Mouse (Mus musculus): ENCODE results near the gene Prpf31. TPM values are rescaled to one million over a fixed set of nuclear protein-coding genes. Genes with fewer than 3 reads are reported as not detected.

Prpf31 gene
- polyA plus RNA-seq (2015; fragmentation: Nextera tagmentation; extraction: Ambion mirVana), result 36.9 and 41.4 TPM in 2 replicates

DNA sequence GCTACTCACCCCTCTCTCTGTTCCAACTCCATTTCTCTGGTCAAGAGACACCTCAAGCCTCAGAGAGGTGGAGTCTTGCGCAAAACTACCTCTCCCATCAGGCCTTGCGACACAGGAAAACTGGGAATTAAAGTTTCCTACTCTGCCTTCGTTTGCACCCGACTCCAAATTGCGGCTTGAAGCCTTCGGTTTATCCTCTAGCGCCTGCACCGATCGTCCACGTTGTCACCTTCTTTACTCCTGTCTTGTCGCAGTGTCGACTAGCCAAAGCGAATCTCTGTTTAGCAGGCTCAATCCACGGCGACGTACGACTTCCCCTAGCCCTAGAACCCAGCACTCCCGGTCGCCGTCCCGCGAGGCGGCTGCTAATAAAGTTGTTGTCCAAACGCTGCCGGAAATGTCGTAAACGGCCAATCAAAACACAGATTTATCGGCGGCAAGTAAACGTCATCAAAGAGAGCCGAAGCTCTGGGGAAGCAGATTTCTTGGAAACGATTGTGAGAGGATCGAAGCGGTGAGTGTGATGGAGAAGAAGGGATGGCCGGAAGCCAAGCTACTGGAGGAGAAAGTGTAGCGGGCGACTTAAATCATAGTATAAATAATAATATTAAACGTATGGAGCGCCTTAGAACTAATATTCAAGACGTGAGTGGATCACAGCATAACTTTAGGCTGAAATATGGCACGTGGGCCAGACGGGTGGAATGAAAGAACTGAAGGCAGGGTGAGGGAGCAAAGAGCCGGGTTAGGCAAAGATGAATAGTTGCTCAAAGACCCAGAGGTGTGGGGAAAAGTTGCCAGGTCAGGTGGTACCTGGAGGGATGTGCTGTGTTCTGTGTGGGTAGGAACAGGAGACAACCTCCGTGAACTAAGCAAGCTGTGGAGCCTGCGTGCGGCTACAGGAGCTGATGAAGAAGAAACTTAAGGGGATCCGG lies at the start of gene Prpf31, which contains the start of gene Tfpt:
Gene Prpf31, plus strand, starts transcription at position 443 of the 935 bp plus-strand sequence.
Gene Tfpt, minus strand, starts transcription at position 387 of the 935 bp plus-strand sequence.
- peak; percentile 90 for ATAC-seq (ENCODE audit: low read depth)
- Histone ChIP-seq H3K27me3 (ENCODE audit: control insufficient read depth, insufficient read depth, low read depth, low read length) (no peaks in the 10 kb centered on the region), H3K9me3 (replicated peaks; ENCODE audit: control insufficient read depth, low read length) (no peaks in the 10 kb centered on the region), H3K4me2 (ENCODE audit: low read depth, low read length) (peak within 1 kb of the TSS; percentile 94), H3K27ac (ENCODE audit: low read length) (peak within 1 kb of the TSS; percentile 83), H3K9ac (ENCODE audit: low read depth, low read length) (peak within 1 kb of the TSS; percentile 79), H3K36me3 (ENCODE audit: control insufficient read depth, insufficient read depth) (peaks cover 5% of the 10 kb centered on the region; the same call in 1 of the 2 replicates), H3K4me1 (ENCODE audit: control insufficient read depth, low read depth, low read length) (peaks cover 17% of the 10 kb centered on the region), H3K4me3 (ENCODE audit: low read depth, low read length) (peak within 1 kb of the TSS; percentile 72)
- under 1% methylated on average over 47 of the region's 47 CpGs for WGBS (ENCODE audit: insufficient replicate concordance)

- Histone ChIP-seq H3K27ac (ENCODE audit: low read length) (no peak overlapping the region), H3K4me3 (ENCODE audit: low read depth, low read length) (no peak overlapping the region), H3K4me1 (ENCODE audit: control insufficient read depth, low read depth, low read length) (no peaks in the 10 kb centered on the region), H3K9ac (ENCODE audit: low read depth, low read length) (no peak overlapping the region), H3K36me3 (ENCODE audit: control insufficient read depth, insufficient read depth) (no peaks in the 10 kb centered on the region), H3K4me2 (ENCODE audit: low read depth, low read length) (no peak overlapping the region), H3K27me3 (ENCODE audit: control insufficient read depth, insufficient read depth, low read depth, low read length) (no peaks in the 10 kb centered on the region), H3K9me3 (replicated peaks; ENCODE audit: control insufficient read depth, low read length) (no peaks in the 10 kb centered on the region)
- 38% methylated on average over 2 of the region's 2 CpGs for WGBS (ENCODE audit: insufficient replicate concordance)
- no peak for ATAC-seq (ENCODE audit: low read depth)
Measured at GRCm38 (mm10) chr7:3580029-3580428, 49.8 kb upstream of the Prpf31 start.

DNA sequence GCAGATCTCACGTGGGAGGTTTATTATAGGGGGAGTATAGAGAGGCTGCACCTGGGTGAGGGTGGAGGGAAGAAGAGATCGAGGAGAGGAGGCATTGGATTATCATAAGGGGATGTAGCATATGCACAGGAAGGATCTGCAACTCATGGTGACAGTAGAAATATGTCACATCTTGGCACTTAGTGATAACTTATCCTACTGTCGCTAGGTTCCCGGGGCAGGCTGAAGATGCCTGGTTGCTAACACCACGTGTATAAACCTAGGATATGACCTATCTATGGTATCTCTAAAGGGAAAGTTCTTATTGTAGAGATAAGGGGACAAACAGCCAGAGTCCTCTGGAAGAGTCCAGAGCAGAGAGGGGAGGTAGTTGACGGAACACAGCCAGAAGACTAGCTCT lies 44.0 kb upstream of the Prpf31 start:
- Histone ChIP-seq H3K36me3 (ENCODE audit: control insufficient read depth, insufficient read depth) (no peaks in the 10 kb centered on the region), H3K27me3 (ENCODE audit: control insufficient read depth, insufficient read depth, low read depth, low read length) (no peaks in the 10 kb centered on the region), H3K4me2 (ENCODE audit: low read depth, low read length) (no peak overlapping the region), H3K9me3 (replicated peaks; ENCODE audit: control insufficient read depth, low read length) (no peaks in the 10 kb centered on the region), H3K4me3 (ENCODE audit: low read depth, low read length) (no peak overlapping the region), H3K27ac (ENCODE audit: low read length) (no peak overlapping the region), H3K9ac (ENCODE audit: low read depth, low read length) (no peak overlapping the region), H3K4me1 (ENCODE audit: control insufficient read depth, low read depth, low read length) (no peaks in the 10 kb centered on the region)
- 10% methylated on average over 6 of the region's 6 CpGs for WGBS (ENCODE audit: insufficient replicate concordance)
- ATAC-seq (ENCODE audit: low read depth), result no peak

DNA sequence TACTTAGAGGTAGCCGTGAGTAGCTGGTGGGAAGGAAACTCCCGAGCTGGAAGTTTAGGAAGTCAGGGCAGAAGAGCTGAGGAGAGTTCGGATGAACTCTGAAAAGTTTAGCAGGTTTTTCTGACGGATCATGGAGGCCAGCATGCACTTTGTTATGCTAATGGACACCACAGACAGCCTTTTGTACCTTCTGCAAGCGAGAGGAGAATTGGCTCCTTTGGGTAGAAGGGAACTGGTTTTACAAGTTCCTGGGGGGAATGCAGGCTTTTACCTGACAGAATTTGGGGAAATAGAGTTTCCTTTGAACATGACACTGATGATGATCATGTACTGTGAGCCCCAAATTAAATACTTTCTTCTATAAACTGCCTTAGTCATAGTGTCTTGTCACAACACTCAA lies 43.5 kb upstream of the Prpf31 start:
- H3K27me3 ChIP-seq (ENCODE audit: control insufficient read depth, insufficient read depth, low read depth, low read length), result no peaks in the 10 kb centered on the region
- no peak overlapping the region for H3K9ac ChIP-seq (ENCODE audit: low read depth, low read length)
- no peak overlapping the region for H3K4me3 ChIP-seq (ENCODE audit: low read depth, low read length)
- H3K36me3 ChIP-seq (ENCODE audit: control insufficient read depth, insufficient read depth), result no peaks in the 10 kb centered on the region
- no peak overlapping the region for H3K27ac ChIP-seq (ENCODE audit: low read length)
- H3K4me1 ChIP-seq (ENCODE audit: control insufficient read depth, low read depth, low read length), result no peaks in the 10 kb centered on the region
- no peak for ATAC-seq (ENCODE audit: low read depth)
- no peaks in the 10 kb centered on the region for H3K9me3 ChIP-seq (replicated peaks; ENCODE audit: control insufficient read depth, low read length)
- no peak overlapping the region for H3K4me2 ChIP-seq (ENCODE audit: low read depth, low read length)
- 12% methylated on average over 5 of the region's 5 CpGs for WGBS (ENCODE audit: insufficient replicate concordance)

DNA sequence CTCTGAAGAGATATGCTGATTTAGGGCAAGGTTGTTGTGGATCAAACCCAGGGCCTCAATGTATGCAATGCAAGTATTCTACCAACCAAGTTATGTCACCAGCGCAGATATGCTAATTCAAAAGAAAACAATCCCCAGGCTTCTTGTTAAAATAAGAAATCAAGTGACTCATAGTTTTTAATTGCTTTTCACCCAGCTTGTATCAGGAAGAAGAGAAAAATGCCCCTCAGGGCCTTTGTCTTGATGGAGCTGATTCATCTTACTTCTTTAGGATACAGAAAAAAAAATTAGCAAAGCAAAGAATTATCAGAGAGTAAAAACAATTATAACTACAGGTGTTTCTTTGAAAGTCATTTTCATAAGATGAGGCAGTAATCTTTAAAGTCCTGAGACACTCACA lies 42.5 kb upstream of the Prpf31 start:
- Histone ChIP-seq H3K4me1 (ENCODE audit: control insufficient read depth, low read depth, low read length) (no peaks in the 10 kb centered on the region), H3K9me3 (replicated peaks; ENCODE audit: control insufficient read depth, low read length) (no peaks in the 10 kb centered on the region), H3K9ac (ENCODE audit: low read depth, low read length) (no peak overlapping the region), H3K4me3 (ENCODE audit: low read depth, low read length) (no peak overlapping the region), H3K27ac (ENCODE audit: low read length) (no peak overlapping the region), H3K4me2 (ENCODE audit: low read depth, low read length) (no peak overlapping the region), H3K36me3 (ENCODE audit: control insufficient read depth, insufficient read depth) (no peaks in the 10 kb centered on the region), H3K27me3 (ENCODE audit: control insufficient read depth, insufficient read depth, low read depth, low read length) (no peaks in the 10 kb centered on the region)
- WGBS (ENCODE audit: insufficient replicate concordance), result 65% methylated on average over 1 of the region's 1 CpGs
- ATAC-seq (ENCODE audit: low read depth), result no peak

DNA sequence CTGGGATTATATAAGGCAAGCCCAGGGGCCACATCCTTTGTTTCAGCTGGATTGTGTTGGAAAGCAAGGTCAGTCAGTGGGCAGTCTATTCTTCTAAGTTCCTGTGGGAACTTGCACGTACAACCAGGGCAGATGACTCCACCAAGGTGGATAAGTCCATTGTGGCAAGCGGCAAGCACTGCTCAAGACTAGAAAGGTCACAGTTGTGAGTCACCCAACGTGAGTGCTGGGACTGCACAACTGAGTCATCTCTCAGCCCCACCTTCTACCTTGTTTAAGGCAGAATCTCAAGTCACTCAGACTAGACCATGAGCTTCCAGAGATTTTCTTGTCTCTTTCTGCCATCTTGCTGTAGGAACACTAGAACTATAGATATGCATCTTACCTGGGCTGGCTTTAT lies 39.2 kb upstream of the Prpf31 start:
- no peak for ATAC-seq (ENCODE audit: low read depth)
- no peak overlapping the region for H3K9ac ChIP-seq (ENCODE audit: low read depth, low read length)
- no peak overlapping the region for H3K4me2 ChIP-seq (ENCODE audit: low read depth, low read length)
- H3K4me3 ChIP-seq (ENCODE audit: low read depth, low read length), result no peak overlapping the region
- whole genome bisulfite sequencing (ENCODE audit: insufficient replicate concordance), result 46% methylated on average over 3 of the region's 3 CpGs
- no peaks in the 10 kb centered on the region for H3K4me1 ChIP-seq (ENCODE audit: control insufficient read depth, low read depth, low read length)
- no peaks in the 10 kb centered on the region for H3K9me3 ChIP-seq (replicated peaks; ENCODE audit: control insufficient read depth, low read length)
- no peaks in the 10 kb centered on the region for H3K36me3 ChIP-seq (ENCODE audit: control insufficient read depth, insufficient read depth)
- H3K27me3 ChIP-seq (ENCODE audit: control insufficient read depth, insufficient read depth, low read depth, low read length), result no peaks in the 10 kb centered on the region
- no peak overlapping the region for H3K27ac ChIP-seq (ENCODE audit: low read length)

- no peaks in the 10 kb centered on the region for H3K36me3 ChIP-seq (ENCODE audit: control insufficient read depth, insufficient read depth)
- no peak for ATAC-seq (ENCODE audit: low read depth)
Measured at GRCm38 (mm10) chr7:3591534-3591933, 38.3 kb upstream of the Prpf31 start.

GRCm38 (mm10) chr7:3593855-3594254 lies 35.9 kb upstream of the Prpf31 start:
- Histone ChIP-seq H3K36me3 (ENCODE audit: control insufficient read depth, insufficient read depth) (no peaks in the 10 kb centered on the region), H3K9ac (ENCODE audit: low read depth, low read length) (no peak overlapping the region), H3K4me1 (ENCODE audit: control insufficient read depth, low read depth, low read length) (no peaks in the 10 kb centered on the region), H3K9me3 (replicated peaks; ENCODE audit: control insufficient read depth, low read length) (no peaks in the 10 kb centered on the region), H3K27me3 (ENCODE audit: control insufficient read depth, insufficient read depth, low read depth, low read length) (no peaks in the 10 kb centered on the region), H3K27ac (ENCODE audit: low read length) (no peak overlapping the region), H3K4me3 (ENCODE audit: low read depth, low read length) (no peak overlapping the region), H3K4me2 (ENCODE audit: low read depth, low read length) (no peak overlapping the region)
- ATAC-seq (ENCODE audit: low read depth), result no peak

More at GRCm38 (mm10) chr7:3591534-3591933, 38.3 kb upstream of the Prpf31 start:
- no peak overlapping the region for H3K4me3 ChIP-seq (ENCODE audit: low read depth, low read length)
- 54% methylated on average over 1 of the region's 1 CpGs for WGBS (ENCODE audit: insufficient replicate concordance)
- no peaks in the 10 kb centered on the region for H3K9me3 ChIP-seq (replicated peaks; ENCODE audit: control insufficient read depth, low read length)
- H3K4me1 ChIP-seq (ENCODE audit: control insufficient read depth, low read depth, low read length), result no peaks in the 10 kb centered on the region
- H3K27me3 ChIP-seq (ENCODE audit: control insufficient read depth, insufficient read depth, low read depth, low read length), result no peaks in the 10 kb centered on the region
- H3K9ac ChIP-seq (ENCODE audit: low read depth, low read length), result no peak overlapping the region
- no peak overlapping the region for H3K27ac ChIP-seq (ENCODE audit: low read length)
- H3K4me2 ChIP-seq (ENCODE audit: low read depth, low read length), result no peak overlapping the region

DNA sequence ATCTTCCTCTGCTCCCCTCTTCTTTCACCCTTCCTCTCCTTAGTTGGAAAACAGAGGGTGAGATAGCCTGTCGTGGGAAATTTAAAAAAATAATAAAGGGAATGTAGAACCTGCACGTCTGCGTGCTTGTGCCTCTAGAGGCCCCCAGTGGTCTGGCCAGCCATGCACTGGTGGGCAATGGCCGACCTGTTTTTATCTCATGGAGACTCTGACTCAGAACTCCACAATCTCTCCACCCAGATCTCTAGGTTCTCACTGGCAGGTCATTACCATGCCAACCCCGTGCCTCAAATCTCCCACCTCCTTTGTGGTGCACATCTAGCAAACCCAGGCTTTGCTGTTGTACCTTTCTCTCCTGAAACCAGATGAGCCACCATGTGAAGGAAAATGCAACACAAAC lies 35.1 kb upstream of the Prpf31 start:
- ATAC-seq (ENCODE audit: low read depth), result peak; percentile 13; the same call in 1 of the 2 replicates
- Histone ChIP-seq H3K4me3 (ENCODE audit: low read depth, low read length) (peak overlapping the region; percentile 42), H3K27me3 (ENCODE audit: control insufficient read depth, insufficient read depth, low read depth, low read length) (no peaks in the 10 kb centered on the region), H3K9me3 (replicated peaks; ENCODE audit: control insufficient read depth, low read length) (no peaks in the 10 kb centered on the region), H3K27ac (ENCODE audit: low read length) (no peak overlapping the region), H3K36me3 (ENCODE audit: control insufficient read depth, insufficient read depth) (no peaks in the 10 kb centered on the region), H3K4me1 (ENCODE audit: control insufficient read depth, low read depth, low read length) (no peaks in the 10 kb centered on the region), H3K4me2 (ENCODE audit: low read depth, low read length) (peak overlapping the region; percentile 41), H3K9ac (ENCODE audit: low read depth, low read length) (0 out of 2 replicates have a peak overlapping the region, but pooled peaks have one; percentile 20)
- WGBS (ENCODE audit: insufficient replicate concordance), result 8% methylated on average over 5 of the region's 5 CpGs

All from liver, embryonic 16.5 days (tissue).